Mouse (Mus musculus) CD4-positive helper T cell, adult 2 months (primary cell): ENCODE results near the gene Pex16.

Source experiments
- DNase-seq: peaks from one replicate; pipeline ENCODE4 v3.0.0-alpha.2; 2012; ENCODE audit warnings: low read depth, missing footprints, low spot score

Gene Pex16

DNA sequence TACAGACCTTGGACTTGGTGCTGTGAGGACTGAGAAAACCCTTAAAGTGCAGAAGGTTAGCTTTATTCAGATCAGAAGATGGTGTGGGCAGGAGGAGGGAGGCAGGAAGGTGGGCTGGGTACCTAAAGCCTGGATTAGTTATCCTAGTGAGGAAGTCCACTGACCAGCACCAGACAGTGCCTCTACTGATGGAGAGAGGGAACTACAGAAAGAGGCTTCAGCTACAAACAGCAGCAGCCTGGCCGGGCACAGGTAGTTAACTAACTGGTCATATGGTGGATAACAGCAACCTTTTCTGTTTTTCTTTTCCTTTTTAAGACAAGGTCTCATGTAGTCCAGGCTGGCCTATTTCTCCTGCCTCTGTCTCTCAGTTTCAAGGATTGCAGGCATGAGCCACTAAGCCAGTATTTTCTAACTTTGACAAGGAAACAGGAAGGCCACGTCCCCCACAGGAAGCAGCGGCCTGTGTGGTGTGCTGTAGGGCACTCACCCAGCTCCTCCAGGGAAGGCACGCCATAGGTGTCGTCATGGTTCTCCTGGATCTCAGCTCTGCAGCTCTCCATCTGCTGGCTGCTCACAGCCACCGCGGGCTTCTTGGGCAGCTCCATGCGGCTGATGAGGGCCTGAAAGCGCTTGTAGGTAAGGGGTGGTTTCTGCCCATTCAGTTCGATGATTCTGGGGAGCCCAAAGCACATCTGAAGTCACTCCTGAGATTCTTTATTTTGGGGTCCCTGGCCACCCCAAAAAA, 48.1 kb downstream of the Pex16 start:
- peak; percentile 24 for DNase-seq

DNA sequence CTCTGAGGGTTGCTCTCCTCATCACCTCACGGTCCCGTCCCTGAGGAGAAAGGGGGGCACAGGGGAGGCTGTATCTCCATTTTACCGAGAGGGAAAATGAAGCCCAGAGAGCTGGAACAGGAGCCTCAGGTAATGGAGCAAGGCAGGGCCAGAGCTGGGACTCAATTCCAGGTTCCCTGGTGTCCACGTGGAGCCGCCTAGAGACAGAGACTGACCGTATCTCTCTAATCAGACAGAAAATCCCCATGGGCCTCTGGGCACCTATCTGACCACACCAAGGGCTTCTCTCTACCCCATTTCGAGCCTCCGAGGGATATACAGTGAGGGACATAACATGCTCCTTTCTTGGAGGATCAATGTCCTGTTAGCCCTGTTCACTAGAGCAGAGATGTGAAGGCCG, 48.7 kb downstream of the Pex16 start:
- no peak for DNase-seq

DNA sequence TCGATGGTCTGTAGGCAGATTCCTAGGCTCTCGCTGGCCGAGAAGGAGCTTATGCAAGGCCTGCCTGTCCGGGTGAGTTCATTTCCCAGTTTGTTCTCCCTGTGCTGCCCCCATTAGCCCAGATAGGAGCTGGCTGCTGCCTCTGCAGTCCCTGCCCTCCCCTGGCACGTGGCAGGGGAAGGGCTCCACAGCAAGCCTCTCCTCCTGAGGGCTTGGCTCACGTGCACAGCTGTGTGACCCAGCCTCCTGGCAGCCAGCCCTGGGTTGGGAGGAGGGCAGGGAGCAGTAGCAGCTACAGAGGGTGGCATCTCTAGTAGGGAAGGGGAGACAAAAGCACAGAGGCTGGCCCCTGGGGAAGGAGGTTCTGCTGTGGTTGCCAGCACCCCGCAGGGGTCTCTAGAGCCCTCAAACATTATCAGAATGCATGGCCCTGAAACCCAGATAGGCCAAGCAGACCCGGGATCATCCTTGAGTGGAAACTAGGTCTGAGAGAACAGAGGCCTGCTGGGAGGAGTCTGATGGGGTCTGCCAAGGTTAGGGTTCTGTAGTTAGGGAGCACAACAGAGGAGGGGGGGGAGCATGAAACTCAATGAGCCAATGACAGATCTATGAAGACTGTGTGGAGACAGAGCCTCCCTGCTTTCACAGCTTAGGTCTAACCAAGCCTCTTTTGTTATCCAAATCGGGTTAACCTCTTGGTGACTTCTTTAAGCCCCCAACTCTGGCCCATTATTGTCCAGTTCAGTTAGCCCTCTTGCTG, 49.4 kb downstream of the Pex16 start:
- DNase-seq: no peak

DNA sequence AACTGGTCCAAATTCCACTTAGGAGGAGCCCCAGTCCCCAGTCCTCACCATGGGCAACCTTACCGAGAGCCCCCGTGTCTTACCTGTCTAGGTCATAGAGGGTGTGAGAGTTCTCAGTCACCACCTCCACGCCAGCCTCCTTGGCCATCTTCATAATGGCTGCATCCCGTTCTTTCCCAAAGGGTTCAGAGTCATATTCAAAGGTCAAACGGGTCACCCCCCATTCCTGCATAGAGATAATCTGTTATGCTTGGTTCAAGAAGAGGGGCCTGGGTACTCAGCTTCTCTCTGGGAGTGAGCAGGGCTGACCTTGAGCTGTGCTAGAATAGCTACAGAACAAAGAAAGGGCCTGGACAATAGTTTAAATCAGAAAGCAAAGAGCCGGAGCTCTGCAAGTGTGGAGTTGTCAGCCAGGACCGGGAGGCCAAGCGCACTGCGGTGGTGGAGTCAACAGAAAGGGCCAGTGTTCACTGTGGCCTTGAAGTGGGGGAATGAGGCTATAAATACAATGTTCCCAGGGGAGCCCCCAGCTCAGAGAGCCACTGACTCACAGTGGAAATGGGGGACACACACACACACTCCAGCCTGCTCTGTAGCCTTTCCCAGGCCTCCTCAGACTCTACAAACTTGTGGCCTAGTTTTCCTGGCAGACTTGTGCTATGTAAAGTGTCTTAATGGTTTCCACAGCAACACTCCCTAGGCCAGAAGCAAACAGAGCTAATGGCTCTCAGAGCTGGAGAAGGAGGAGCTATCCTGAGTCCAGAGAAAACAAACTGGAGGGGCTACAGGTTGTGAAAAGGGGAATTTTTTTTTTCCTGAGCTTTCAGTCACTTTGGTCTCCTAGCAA, 50.2 kb downstream of the Pex16 start:
- no peak for DNase-seq

DNA sequence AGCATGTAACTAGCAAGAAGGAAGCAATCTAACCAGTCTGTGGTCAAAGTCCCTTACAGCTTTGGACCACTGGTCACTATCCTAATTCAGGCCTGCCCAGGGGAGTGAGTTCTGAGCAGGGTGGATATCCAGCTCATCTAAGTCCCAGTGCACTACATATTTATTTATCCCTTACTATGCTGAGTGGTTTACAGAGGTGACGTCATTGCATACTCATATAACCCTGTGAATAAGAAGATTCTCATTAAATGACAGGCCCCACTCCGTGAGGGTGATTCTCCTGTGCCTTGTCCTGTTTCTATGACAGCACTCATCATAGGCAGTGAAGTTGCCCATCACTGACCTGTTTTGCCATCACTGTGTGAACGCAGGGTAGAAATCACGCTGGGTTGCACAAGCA, 50.9 kb downstream of the Pex16 start:
- DNase-seq: no peak

DNA sequence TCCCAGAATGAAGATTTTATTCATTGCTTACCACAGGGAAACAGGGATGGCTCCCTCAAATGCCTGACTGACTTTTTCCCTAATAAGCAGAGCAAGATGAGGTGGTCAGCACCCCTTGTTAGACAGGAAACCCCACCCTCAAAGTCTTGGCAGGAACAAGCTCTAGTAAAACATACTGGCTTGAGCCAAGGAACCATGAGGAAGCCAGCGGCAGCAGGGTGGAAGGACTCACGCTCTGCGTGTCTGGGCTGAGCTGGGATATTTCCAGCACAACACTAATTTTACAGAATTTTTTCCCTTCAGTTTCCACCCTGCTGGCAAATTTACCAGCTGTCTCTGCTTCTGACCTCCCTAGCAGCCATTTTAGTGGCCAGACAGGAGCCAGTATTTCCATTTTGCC, 52.0 kb downstream of the Pex16 start:
- no peak for DNase-seq

DNA sequence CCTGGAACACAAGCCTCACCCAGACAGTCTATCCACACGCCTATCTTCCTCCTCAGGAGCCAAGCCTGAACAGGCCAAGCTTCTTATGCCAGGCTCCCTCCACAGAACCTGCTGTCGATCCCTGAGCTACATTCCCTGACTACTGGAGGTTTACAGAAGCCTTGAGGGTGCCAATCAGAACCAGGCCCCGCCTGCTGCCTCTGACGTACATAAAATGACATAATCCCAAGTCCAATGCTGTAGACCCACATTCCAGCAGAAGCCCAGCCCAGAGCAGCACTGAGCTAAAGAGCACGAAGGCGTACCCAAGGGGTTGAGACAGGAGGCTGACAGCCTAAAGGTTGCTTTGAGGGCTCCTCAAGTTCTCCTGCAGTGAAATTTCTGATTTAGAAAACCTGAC, 53.4 kb downstream of the Pex16 start:
- DNase-seq: no peak

DNA sequence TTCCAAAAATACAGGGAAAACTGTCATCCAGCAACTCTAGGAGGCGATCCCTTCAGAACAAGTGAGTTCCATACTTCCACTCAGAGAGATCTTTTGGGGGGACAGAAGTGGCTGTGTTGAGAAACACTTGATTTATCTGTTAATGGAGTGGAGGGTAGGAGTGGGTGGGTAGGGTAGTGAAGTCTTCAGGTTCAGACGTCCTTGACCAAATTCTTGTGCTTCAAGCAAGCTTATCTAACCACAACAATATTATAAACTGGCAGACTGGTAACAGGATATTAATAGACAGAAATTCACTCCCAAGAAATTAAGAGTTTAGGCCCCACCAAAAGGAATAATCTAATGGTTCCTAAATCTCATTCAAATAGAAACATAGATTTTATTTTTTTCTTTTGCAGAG, 55.6 kb downstream of the Pex16 start:
- no peak for DNase-seq
